Mouse (Mus musculus) c-Kit-positive CD71-positive TER-119-negative erythroid progenitor cells, embryonic 14.5 days (primary cell): Measurements from ENCODE around the gene Shtn1.

Experiments used
- DNase-seq: peaks from one replicate; pipeline ENCODE4 v3.0.0-alpha.2; 2013; ENCODE audit warnings: low read depth

Gene Shtn1

DNA sequence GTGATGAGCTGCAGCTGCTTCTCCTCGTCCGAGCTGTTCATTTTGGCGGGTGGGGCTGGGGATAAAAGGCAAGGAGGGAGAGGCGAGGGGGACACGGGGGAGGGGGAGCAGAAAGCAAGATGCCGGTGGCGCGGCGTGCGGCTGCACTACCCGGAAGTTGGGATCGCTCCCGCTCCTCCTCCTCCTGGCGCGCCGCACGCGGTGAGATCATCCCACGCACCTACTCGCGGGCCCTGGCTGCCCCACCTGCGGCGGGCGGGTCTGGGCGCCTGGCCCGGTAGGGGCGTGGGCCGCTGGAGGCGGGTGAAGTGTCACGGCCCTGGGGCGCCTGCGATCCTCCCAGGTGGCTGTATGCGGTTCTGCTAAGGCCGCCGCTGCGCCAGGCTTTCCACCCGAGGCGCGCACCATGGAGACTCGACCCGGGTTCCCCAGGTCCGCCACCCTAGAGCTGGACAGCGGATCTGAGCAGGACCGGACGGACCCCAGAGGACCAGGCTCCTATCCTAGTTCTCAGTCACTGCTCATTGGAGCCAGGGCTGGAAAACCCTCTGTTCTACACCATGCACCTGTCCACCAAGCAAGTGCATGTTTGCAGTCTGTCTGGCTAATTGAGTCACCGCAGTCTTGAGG is at the start of gene Shtn1:
Gene Shtn1 (minus strand): TSS at position 629 of the 630 bp plus-strand sequence.
- DNase-seq: no peak

DNA sequence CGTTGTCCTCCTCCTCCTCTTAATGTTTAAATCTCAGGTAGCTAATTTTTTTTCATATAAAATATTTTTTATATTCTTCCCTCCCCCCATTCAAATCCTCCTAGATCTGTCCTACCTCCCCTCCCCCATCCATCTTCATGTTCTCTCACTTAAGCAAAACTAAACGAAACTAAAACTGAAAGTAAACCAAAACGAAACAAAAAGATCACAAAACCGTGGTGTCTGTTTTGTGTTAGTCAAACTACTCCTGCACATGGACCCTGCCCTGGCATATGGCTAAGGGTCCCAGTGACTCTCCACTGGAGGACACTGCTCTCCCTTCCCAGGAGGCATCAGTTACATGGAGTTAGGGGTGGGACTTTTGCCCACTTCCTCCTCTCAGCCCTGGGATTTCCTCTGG is 38.3 kb upstream of the Shtn1 start:
- DNase-seq: no peak

DNA sequence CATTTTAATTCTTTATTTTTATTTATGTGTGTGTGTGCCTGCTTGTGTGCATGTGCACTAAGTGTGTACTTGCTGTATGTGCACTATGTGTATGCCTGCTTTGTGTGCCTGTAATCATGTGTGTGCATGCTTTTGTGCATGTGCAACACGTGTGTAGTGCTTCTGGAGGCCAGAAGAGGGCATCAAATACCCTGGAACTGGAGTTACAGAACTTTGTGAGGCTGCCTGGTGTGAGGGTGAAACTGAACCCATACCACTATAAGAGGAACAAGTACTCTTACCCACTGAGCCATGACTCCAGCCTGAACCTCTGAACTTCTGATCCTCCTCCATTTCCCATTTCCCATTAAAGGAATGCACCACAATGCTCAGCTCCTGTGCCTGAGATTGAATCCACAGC is 34.0 kb upstream of the Shtn1 start:
- DNase-seq: no peak

DNA sequence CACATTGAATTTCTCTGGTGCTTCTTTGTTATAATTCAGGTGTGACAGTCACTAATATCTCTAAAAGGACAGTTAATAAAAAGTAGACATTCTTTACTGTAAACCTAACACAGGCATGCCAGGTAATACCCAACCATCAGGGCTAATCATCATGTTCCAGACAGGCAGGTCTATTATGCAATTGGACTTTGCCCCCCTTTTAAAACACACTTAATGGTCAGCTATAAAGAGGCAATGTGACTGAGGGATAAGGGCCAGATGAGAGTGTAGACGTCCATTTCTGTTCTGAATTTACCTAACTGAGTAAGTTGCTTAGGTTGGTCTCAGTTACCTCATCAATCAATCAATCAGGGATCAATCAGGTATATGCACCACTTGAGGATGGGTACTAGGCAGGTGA is 22.4 kb upstream of the Shtn1 start:
- no peak for DNase-seq

GRCm38 (mm10) chr19:59092295-59092694 is 16.4 kb upstream of the Shtn1 start:
- DNase-seq: no peak

DNA sequence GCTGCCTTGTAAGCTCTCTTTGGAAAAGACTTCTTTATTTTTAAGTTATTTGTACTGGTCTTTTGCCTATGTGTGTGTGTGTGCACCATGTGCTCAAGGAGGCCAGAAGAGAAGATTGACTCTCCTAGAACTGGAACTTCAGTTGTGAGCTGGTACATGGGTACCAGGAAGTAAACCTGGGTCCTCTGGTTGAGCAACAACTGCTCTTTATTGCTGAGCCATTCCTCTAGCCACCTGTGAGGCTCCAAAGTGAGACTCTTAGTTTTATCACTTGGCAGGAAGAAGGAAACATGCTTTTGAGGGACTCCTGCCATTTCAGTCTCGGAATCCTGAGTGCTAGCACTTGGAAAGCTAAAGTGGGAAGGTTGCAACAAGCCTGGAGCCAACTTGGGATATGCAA is 14.4 kb upstream of the Shtn1 start:
- no peak for DNase-seq

- no peak for DNase-seq
Measured at GRCm38 (mm10) chr19:59084296-59084695, 8.4 kb upstream of the Shtn1 start.

DNA sequence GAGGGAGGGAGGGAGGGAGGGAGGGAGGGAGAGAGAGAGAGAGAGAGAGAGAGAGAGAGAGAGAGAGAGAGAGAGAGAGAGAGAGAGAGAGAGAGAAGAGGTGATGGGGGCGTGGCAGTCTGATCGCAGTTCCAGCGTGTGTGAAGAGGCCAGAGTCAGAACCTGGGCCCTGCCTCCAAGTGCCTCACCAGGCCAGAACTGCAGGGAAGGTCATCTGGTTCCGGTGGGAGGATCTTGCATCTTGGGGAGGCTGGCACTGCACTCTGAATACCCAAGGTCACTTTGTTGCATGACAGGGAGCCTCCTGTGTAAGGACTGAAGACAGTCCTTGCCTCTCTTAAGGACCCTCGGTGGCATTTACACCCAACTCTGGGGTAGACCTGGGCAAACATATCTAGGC is 231 bp upstream of the Shtn1 start:
- no peak for DNase-seq

DNA sequence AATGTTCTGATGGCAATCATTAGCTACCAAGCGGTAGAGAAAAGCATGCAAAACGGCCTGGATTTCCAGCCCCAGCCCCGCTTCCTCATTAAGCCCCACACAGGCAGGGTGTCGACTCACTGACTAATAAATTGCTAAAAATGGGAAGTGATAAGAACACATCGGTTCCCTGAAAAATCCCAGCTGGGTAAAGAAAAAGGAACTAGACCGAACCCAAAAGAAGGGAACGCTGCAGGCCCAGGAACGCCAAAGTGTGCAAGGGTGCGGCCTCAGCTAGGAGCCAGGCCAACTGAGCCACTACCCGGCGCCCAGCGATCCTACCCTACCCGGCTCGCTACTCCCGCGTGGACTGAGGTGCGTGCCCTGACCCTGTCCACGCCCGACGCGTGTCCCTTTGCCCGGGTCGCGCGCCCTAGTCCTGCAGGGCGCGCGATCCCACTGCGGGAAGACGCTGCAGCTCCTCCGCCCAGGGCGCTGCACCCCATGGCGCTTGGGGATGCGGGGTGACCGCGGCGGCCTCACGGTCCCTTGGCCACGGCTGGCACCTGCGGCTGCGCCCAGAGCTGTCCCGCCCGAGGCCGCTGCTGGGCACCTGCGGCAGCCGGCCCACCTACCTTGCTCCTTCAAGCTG is 944 bp downstream of the Shtn1 start:
- no peak for DNase-seq

GRCm38 (mm10) chr19:59074381-59074780 is 1.5 kb downstream of the Shtn1 start:
- no peak for DNase-seq

DNA sequence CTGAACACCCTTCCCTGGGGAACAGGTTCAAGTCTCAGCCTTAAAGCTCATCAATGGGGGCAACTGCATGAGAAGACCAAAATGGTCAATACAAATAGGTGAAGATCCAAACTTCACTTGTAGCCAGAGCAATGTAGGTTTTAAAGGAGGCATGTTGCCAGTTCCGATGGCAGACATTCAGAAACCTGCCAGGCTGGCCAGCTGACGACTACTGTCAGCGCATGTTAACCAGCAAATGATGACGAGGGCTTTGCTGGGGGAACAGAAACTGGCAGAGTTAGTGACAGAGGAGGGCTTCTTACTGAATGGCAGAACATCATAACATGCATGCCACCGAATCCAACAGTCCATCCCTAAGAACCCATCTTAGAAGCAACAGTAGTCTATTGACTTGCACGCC is 2.9 kb downstream of the Shtn1 start:
- no peak for DNase-seq

GRCm38 (mm10) chr19:59071979-59072378 is 3.9 kb downstream of the Shtn1 start:
- no peak for DNase-seq

DNA sequence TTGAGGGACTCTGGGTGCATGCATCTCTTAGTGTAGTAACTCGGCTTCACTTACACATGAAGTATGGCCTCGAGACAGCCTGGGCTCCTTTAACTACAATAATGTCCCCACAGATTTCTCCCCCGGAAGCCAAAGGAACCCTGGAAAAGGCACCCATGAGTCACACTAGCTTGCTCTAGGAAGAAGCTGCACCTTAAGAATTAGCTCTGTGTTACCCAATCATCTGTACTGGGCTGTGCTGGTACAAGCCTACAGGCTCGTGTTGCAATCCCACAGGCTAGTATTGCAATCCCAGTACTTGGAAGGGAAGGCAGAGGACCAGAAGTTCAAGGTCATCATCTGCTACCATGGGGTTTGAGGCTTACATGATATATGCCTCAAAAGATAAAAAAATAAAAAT is 4.5 kb downstream of the Shtn1 start:
- no peak for DNase-seq

GRCm38 (mm10) chr19:59067652-59068051 is 8.2 kb downstream of the Shtn1 start:
- DNase-seq: no peak

DNA sequence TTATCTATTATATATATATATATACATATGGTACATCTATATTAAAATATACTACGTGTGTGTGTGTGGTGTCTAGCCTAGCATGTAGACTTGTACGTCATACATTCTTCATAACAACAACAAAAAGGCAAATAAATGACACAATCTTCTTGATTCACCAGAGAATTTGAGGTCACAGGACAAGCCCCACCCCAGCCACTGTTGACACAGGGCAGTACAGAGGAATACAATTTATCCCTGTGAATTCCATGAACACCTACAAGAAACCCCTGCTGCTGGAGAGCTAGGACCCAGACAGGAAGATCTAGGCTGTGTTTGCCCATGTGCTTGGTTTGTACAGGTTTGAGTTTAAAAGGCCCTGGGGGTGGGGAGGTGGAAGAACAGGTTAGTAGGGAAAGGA is 9.2 kb downstream of the Shtn1 start:
- DNase-seq: no peak

- DNase-seq: no peak
Measured at GRCm38 (mm10) chr19:59066115-59066514, 9.8 kb downstream of the Shtn1 start.

GRCm38 (mm10) chr19:59064616-59065015 is 11.3 kb downstream of the Shtn1 start:
- DNase-seq: no peak

DNA sequence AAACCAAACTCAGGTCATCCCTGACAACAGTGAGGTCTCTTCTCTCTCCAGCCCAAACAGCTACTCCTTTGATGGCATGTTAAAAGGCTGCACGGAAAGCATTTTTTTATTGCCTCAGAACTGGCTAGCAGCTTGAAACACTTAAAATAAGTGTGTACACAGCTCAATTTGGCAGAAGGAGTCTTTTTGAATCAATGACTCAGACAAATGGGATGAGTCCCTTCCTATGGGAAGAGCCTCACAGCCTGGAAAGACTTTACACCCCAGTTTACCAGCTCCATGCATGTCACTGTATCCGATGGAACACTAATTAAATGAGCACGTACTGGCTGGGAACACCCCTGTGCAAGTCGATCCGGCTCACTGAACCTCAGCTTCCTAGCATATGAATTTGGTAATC is 12.3 kb downstream of the Shtn1 start:
- DNase-seq: no peak

GRCm38 (mm10) chr19:59058105-59058504 is 17.8 kb downstream of the Shtn1 start:
- no peak for DNase-seq

- no peak for DNase-seq
Measured at GRCm38 (mm10) chr19:59057366-59057765, 18.5 kb downstream of the Shtn1 start.

DNA sequence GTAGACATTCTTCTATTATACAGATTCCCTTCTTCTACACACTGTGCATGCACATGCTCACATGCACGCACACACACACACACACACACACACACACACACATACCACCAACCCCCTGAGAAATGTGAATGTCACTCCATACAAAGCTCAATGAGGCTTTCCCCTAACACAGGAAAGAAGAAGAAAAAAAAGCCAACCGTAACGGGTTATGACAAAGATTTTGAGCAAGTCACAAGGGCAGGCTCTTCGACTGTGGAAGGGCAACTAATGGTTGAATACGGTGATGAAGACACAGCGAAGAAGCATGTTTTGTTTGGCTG is 21.3 kb downstream of the Shtn1 start:
- no peak for DNase-seq

- DNase-seq: no peak
Measured at GRCm38 (mm10) chr19:59053931-59054631, 21.8 kb downstream of the Shtn1 start.

GRCm38 (mm10) chr19:59052783-59053490 is 23.0 kb downstream of the Shtn1 start:
- no peak for DNase-seq
